Mouse (Mus musculus): ENCODE data around the gene Cd40lg.

- no peak for TF ChIP-seq CTCF (IDR thresholded peaks at IDR 0.05; ENCODE audit: low read depth)
- TF ChIP-seq EP300 (optimal IDR thresholded peaks at IDR 0.05): no peak
Measured at GRCm38 (mm10) chrX:57198036-57198435, 13.9 kb upstream of the Cd40lg start.
